Mouse (Mus musculus) lung, postnatal 0 days (tissue): ENCODE results near the gene Ampd1.

Source experiments
- CTCF ChIP-seq: IDR thresholded peaks from 2 replicates; pipeline ENCODE4 v1.5.1; 2016; ENCODE audit warnings: antibody characterized with exemption, mild to moderate bottlenecking
- EP300 ChIP-seq: IDR thresholded peaks from 2 replicates; pipeline ENCODE4 v1.6.1; 2016; ENCODE audit warnings: antibody characterized with exemption, mild to moderate bottlenecking, control low read depth

- TF ChIP-seq EP300 (no peak), CTCF (no peak)
Observed at GRCm38 (mm10) chr3:103126138-103126537, 52.3 kb downstream of the Ampd1 start.
